Mouse (Mus musculus) bone marrow, adult 2 months (tissue): ENCODE results near the gene Kremen2.

Experiments used
- CTCF ChIP-seq: fragments of 200-500 bp; IDR thresholded peaks from 2 replicates; pipeline ENCODE4 v1.5.1; 2011; ENCODE audit warnings: low read length, control low read depth; ENCODE audit not compliant: control insufficient read depth, insufficient read depth
- POLR2A ChIP-seq: fragments of 200-500 bp; IDR thresholded peaks from 2 replicates; pipeline ENCODE4 v1.6.1; 2011; ENCODE audit warnings: low read depth, mild to moderate bottlenecking, control low read depth, low read length, borderline replicate concordance; ENCODE audit not compliant: control insufficient read depth

DNA sequence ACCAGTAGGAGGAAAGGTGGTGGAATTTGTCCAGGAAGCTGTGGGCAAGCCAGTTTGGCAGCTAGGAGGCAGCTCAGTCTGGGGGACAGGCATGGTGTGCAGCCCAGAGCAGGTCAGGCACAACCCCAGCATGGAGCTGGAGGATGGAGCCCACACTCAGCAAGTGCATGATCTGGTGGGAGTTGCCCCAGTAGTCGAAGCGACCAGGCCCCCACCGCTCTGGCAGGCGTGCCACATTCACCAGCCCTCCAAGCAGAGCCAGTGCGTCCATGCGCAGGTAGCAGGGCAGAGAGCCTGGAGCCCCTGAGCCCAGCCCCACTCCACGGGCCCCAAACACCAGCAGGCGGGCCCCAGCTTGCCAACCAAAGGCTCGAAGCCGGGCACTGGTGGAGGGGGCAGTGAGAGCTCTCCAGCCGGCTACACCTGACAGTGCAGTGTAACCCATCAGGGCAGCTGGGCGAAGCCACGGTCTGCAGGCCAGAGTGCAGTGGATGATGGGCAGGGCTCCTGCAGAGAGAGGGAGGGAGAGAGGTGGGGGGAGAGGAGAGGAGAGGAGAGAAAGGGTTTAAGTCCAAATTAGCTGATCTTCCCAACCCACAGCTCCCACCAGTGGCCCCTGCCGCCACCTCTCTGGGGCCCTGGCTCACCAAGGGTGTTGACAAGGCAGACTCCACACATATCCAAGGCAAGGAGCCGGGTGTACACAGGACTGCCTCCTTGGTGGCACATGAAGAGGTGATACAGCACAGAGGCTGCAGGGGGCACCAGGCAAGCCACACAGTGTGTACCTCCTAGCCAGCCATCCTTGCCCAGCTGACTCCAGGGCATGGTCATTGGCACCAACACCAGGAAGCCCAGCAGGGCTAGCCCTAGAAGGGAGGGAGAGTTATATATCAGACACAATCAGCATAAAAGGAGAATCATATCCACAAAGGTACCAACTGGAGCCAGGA is 7.9 kb downstream of the Kremen2 start:
- no peak for TF ChIP-seq CTCF
- no peak for TF ChIP-seq POLR2A
